Mouse (Mus musculus): ENCODE results near the gene Fopnl. TPM values are rescaled to one million over a fixed set of nuclear protein-coding genes. Genes with fewer than 3 reads are reported as not detected.

The Fopnl gene
- 19.0 and 19.1 TPM in 2 replicates for polyA plus RNA-seq (2012; rRNA removed)

GRCm38 (mm10) chr16:14316884-14317876 lies at the start of gene Fopnl:
Fopnl (minus strand) TSS chr16:14317405.

GRCm38 (mm10) chr16:14361362-14362098 lies 44.3 kb upstream of the Fopnl start, which contains the start of gene Abcc1:
Abcc1 (plus strand) TSS chr16:14361558.

DNA sequence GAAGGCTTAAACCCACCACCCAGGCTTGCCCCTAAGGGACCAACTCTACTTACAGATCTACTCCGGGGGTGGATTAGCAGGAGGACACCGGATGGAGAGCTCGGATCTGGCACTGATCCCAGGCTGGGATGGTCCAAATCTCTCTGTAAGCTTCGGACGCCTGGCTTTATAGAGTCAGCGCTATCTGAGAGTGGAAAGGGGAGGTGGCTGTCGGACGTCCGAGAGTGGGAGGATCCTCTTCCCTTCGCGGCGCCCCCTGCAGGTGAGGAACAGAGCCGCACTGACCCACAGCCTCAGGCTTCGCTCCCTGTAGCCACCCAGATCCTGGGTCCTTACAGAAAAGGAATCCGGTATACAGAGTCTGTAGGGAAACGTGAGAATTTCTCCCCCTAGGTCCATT lies 26.0 kb downstream of the Fopnl start, which contains the start of gene Myh11:
Gene Myh11, minus strand, starts transcription at position 150 of the 400 bp plus-strand sequence.

Other genes starting within 250 kb of the Fopnl start
- gene Nde1, start 154.1 kb downstream of the Fopnl start, polyA plus RNA-seq (2012; rRNA removed) = 29.0 and 31.3 TPM in 2 replicates
- 6.0 and 6.6 TPM in 2 replicates for gene Marf1, start 154.1 kb downstream of the Fopnl start, polyA plus RNA-seq (2012; rRNA removed)
- gene Myh11, start 26.0 kb downstream of the Fopnl start, polyA plus RNA-seq (2012; rRNA removed) = 1.2 and 1.3 TPM in 2 replicates
- gene Abcc1, start 44.2 kb upstream of the Fopnl start, polyA plus RNA-seq (2012; rRNA removed) = 1.8 and 2.4 TPM in 2 replicates
- gene A630010A05Rik, start 244.9 kb upstream of the Fopnl start, polyA plus RNA-seq (2012; rRNA removed) = not detected in 2 replicates